Mouse (Mus musculus): Measurements from ENCODE around the gene Map1s. TPM values are rescaled to one million over a fixed set of nuclear protein-coding genes. Genes with fewer than 3 reads are reported as not detected.

Gene Map1s
- total RNA-seq, 2 experiments from 2014 or later: 20.7 to 21.2 TPM

GRCm38 (mm10) chr8:70926396-70926795, 20.7 kb downstream of the Map1s start:
- intact Hi-C loops (cut with DNase I): loop anchor here (10.0 kb wide), 1 partner anchor 418 kb away; no protein-coding TSS in a partner anchor
- no peak for DNase-seq (ENCODE audit: low spot score)

GRCm38 (mm10) chr8:70928096-70928495, 22.4 kb downstream of the Map1s start:
- no peak for DNase-seq (ENCODE audit: low spot score)
- intact Hi-C loops (cut with DNase I): loop anchor here (10.0 kb wide), 1 partner anchor 417 kb away; no protein-coding TSS in a partner anchor

- DNase-seq (ENCODE audit: low spot score): no peak
- intact Hi-C loops (cut with DNase I): loop anchor here (10.0 kb wide), 1 partner anchor 416 kb away; no protein-coding TSS in a partner anchor
Measured at GRCm38 (mm10) chr8:70928778-70929322, 23.1 kb downstream of the Map1s start.

GRCm38 (mm10) chr8:70931731-70932130, 26.0 kb downstream of the Map1s start:
- intact Hi-C loops (cut with DNase I): no loop called here
- DNase-seq (ENCODE audit: low spot score): no peak

GRCm38 (mm10) chr8:70933036-70933435, 27.3 kb downstream of the Map1s start:
- intact Hi-C loops (cut with DNase I): no loop called here
- no peak for DNase-seq (ENCODE audit: low spot score)

- no peak for DNase-seq (ENCODE audit: low spot score)
- intact Hi-C loops (cut with DNase I): no loop called here
Measured at GRCm38 (mm10) chr8:70934786-70935185, 29.1 kb downstream of the Map1s start.

GRCm38 (mm10) chr8:70937200-70937599, 31.5 kb downstream of the Map1s start:
- DNase-seq (ENCODE audit: low spot score): no peak
- intact Hi-C loops (cut with DNase I): no loop called here

GRCm38 (mm10) chr8:70941478-70941877, 35.7 kb downstream of the Map1s start:
- no peak for DNase-seq (ENCODE audit: low spot score)
- intact Hi-C loops (cut with DNase I): no loop called here

GRCm38 (mm10) chr8:70943187-70943586, 37.5 kb downstream of the Map1s start:
- intact Hi-C loops (cut with DNase I): no loop called here
- no peak for DNase-seq (ENCODE audit: low spot score)

- intact Hi-C loops (cut with DNase I): no loop called here
- DNase-seq (ENCODE audit: low spot score): no peak
Measured at GRCm38 (mm10) chr8:70949847-70950246, 44.1 kb downstream of the Map1s start.

- intact Hi-C loops (cut with DNase I): no loop called here
- DNase-seq (ENCODE audit: low spot score): no peak
Measured at GRCm38 (mm10) chr8:70960703-70961472, 55.2 kb downstream of the Map1s start.

GRCm38 (mm10) chr8:70964159-70964558, 58.4 kb downstream of the Map1s start:
- intact Hi-C loops (cut with DNase I): loop anchor here (2.0 kb wide), 1 partner anchor 65 kb away; no protein-coding TSS in a partner anchor
- DNase-seq (ENCODE audit: low spot score): no peak

- intact Hi-C loops (cut with DNase I): loop anchor here (2.0 kb wide), 1 partner anchor 66 kb away; no protein-coding TSS in a partner anchor
- DNase-seq (ENCODE audit: low spot score): no peak
Measured at GRCm38 (mm10) chr8:70964861-70965260, 59.1 kb downstream of the Map1s start.

Small RNA genes within 50 kb of the gene (microRNA-seq; reads per million reads assigned to microRNA genes)
- gene Mir1969: 1.4 reads per million
- 0.83 reads per million for gene Mir7067

Other genes starting within 250 kb of the Map1s start
- 10 to 100 TPM; 46.8 to 47.5 TPM for gene Pgpep1, start 245.5 kb upstream of the Map1s start, total RNA-seq (2021)
- gene Lsm4, start 232.7 kb upstream of the Map1s start, total RNA-seq (2021): 10 to 100 TPM; 60.6 to 62.9 TPM
- 100 to 1,000 TPM; 136 to 141 TPM for gene Jund, start 207.0 kb upstream of the Map1s start, total RNA-seq (2021)
- gene Iqcn, start 202.5 kb upstream of the Map1s start, total RNA-seq (2021): not detected
- not detected for gene Gm3336, start 187.4 kb upstream of the Map1s start, total RNA-seq (2021)
- 1 to 10 TPM; 2.5 to 3.7 TPM for gene Pde4c, start 182.2 kb upstream of the Map1s start, total RNA-seq (2021)
- gene Rab3a, start 151.3 kb upstream of the Map1s start, total RNA-seq (2021): 10 to 100 TPM; 49.7 to 57.6 TPM
- 10 to 100 TPM; 26.7 to 28.0 TPM for gene Mpv17l2, start 145.0 kb upstream of the Map1s start, total RNA-seq (2021)
- gene Pik3r2, start 129.2 kb upstream of the Map1s start, total RNA-seq (2021): 10 to 100 TPM; 21.8 to 25.5 TPM
- gene Mast3, start 100.9 kb upstream of the Map1s start, total RNA-seq (2021): 1 to 10 TPM; 5.2 to 6.3 TPM
- gene Il12rb1, start 97.5 kb upstream of the Map1s start, total RNA-seq (2021): not detected
- gene Arrdc2, start 66.2 kb upstream of the Map1s start, total RNA-seq (2021): 10 to 100 TPM in 1 of 2 experiments, 1 to 10 TPM in 1; 9.2 to 10.2 TPM
- gene Kcnn1, start 42.7 kb upstream of the Map1s start, total RNA-seq (2021): 1 to 10 TPM; 8.1 to 8.6 TPM
- gene Ccdc124, start 32.0 kb upstream of the Map1s start, total RNA-seq (2021): 10 to 100 TPM; 46.6 to 47.7 TPM
- not detected for gene Slc5a5, start 13.2 kb upstream of the Map1s start, total RNA-seq (2021)
- gene Rpl18a, start 8.5 kb upstream of the Map1s start, total RNA-seq (2021): 100 to 1,000 TPM; 838 to 880 TPM